Mouse (Mus musculus): ENCODE results near the gene Snx33.

Gene Snx33

DNA sequence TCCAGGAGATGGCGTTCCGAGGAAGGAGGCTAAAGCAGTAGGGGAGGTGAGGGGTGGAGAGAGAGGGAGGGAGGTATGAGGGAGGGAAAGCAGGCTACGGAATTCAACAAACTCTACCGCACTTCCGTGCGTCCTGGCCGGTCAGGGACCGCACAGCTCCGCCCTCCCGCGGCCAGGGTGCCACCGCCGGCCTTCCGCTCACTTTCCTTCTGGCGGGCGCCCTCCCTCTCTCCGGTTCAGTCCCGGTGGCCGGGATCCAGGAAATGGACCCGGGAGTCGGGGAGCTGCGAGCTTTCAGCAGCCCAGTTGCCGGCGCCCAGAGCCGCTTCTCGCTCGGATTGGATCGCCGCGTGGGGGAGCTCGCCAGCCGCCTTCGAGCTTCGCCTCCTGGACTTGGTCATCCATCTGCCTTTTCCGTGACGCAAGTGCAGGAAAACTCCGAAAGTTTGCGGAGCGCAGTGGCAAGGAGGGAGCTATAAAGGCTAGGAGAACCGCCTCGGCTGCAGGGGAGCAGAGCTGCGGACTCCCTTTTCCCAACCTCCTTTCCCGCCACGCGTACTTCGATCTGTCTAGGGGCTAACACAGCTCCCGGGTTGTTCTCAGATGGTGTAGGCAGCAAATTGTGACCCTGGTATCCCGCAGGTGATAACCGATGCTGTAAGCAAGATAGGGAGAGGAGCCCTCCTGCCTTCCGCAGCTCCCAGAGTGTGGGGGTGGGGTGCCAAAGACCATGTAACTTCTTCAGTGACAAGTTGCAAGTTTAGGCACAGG is at the start of gene Snx33:
Gene Snx33 (minus strand): TSS at position 331 of the 771 bp plus-strand sequence.
- Histone ChIP-seq H3K36me3 (ENCODE audit: insufficient read depth, low read length) (no peaks in the 10 kb centered on the region), H3K27me3 (ENCODE audit: insufficient read depth, low read length) (peaks cover 83% of the 10 kb centered on the region), H3K4me3 (replicated peaks; ENCODE audit: low read length) (peak within 1 kb of the TSS; percentile 84), H3K9me3 (ENCODE audit: low read length) (no peaks in the 10 kb centered on the region), H3K4me1 (replicated peaks; ENCODE audit: low read depth, low read length) (peaks cover 49% of the 10 kb centered on the region)
- TF ChIP-seq NANOG (IDR thresholded peaks at IDR 0.05; ENCODE audit: borderline replicate concordance, low read length) (no peak), POU5F1 (IDR thresholded peaks at IDR 0.05; ENCODE audit: borderline replicate concordance, low read length) (no peak), CTCF (conservative IDR thresholded peaks at IDR 0.05; ENCODE audit: low read length) (no peak)

DNA sequence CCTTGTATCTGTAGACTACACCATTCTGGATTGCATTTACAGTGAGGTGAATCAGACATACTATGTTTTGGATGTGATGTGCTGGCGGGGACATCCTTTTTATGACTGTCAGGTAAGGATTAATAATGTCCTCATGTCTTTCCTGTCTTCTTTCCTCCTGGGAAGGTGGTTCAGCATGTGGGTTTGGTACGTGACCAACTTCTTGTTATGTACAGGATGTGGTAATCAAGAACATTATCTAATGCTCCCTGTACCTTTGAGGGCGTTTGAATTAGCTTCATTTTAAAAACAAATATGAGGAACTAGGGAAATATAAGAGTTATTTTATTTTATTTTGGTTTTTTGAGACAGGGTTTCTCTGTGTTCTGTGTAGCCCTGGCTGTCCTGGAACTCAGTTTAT is 47.0 kb upstream of the Snx33 start:
- H3K4me1 ChIP-seq (replicated peaks; ENCODE audit: low read depth, low read length) = peaks cover 6% of the 10 kb centered on the region
- H3K27me3 ChIP-seq (ENCODE audit: insufficient read depth, low read length) = no peaks in the 10 kb centered on the region
- peaks cover 2% of the 10 kb centered on the region; the same call in 1 of the 2 replicates for H3K9me3 ChIP-seq (ENCODE audit: low read length)
- no peak overlapping the region for H3K4me3 ChIP-seq (replicated peaks; ENCODE audit: low read length)
- peaks cover 63% of the 10 kb centered on the region for H3K36me3 ChIP-seq (ENCODE audit: insufficient read depth, low read length)
- TF ChIP-seq NANOG (IDR thresholded peaks at IDR 0.05; ENCODE audit: borderline replicate concordance, low read length) (no peak), POU5F1 (IDR thresholded peaks at IDR 0.05; ENCODE audit: borderline replicate concordance, low read length) (no peak), CTCF (conservative IDR thresholded peaks at IDR 0.05; ENCODE audit: low read length) (no peak)

DNA sequence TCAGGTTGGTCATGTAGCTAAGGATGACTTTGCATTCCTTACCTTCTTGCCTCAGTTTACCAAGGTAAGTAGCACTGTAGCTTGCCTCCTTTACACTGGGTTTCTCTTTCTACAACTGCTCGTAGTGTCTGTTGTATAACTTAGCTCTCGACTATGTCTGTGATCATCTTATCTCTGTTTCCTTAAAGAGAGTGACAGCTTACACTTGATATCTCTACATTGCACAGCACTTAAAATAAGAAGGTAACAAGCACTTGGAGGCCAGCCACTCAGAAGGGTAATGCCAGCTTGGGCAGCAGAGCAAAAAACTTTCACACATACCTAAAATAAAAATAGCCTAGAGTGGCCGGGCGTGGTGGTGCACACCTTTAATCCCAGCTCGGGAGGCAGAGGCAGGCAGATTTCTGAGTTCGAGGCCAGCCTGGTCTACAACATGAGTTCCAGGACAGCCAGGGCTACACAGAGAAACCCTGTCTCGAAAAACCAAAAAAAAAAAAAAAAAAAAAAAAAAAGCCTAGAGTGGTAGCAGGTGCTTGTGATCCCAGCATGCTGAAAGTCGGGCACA is 45.9 kb upstream of the Snx33 start:
- Histone ChIP-seq H3K36me3 (ENCODE audit: insufficient read depth, low read length) (peaks cover 65% of the 10 kb centered on the region), H3K4me1 (replicated peaks; ENCODE audit: low read depth, low read length) (peaks cover 6% of the 10 kb centered on the region), H3K27me3 (ENCODE audit: insufficient read depth, low read length) (no peaks in the 10 kb centered on the region), H3K9me3 (ENCODE audit: low read length) (no peaks in the 10 kb centered on the region), H3K4me3 (replicated peaks; ENCODE audit: low read length) (no peak overlapping the region)
- TF ChIP-seq CTCF (conservative IDR thresholded peaks at IDR 0.05; ENCODE audit: low read length) (no peak), NANOG (IDR thresholded peaks at IDR 0.05; ENCODE audit: borderline replicate concordance, low read length) (no peak), POU5F1 (IDR thresholded peaks at IDR 0.05; ENCODE audit: borderline replicate concordance, low read length) (no peak)

DNA sequence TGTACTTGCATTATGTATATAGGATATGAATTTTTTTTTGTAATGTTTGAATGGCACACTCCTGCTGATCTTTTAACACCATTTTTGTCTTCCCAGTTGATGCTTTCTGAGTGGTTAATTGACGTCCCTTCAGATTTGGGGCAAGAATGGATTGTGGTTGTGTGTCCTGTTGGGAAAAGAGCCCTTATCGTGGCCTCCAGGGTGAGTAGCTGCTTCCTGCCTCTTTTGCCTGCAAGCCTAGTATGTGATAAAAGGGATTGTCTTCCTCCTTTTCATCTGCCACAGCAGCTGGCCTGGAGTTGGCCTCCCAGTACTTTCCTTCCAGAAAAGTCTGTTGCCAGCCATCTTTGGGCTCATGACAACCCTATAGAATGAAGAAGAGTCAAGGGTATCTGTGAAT is 42.0 kb upstream of the Snx33 start:
- Histone ChIP-seq H3K4me1 (replicated peaks; ENCODE audit: low read depth, low read length) (peaks cover 6% of the 10 kb centered on the region), H3K36me3 (ENCODE audit: insufficient read depth, low read length) (peaks cover 77% of the 10 kb centered on the region), H3K9me3 (ENCODE audit: low read length) (no peaks in the 10 kb centered on the region), H3K4me3 (replicated peaks; ENCODE audit: low read length) (no peak overlapping the region), H3K27me3 (ENCODE audit: insufficient read depth, low read length) (no peaks in the 10 kb centered on the region)
- TF ChIP-seq POU5F1 (IDR thresholded peaks at IDR 0.05; ENCODE audit: borderline replicate concordance, low read length) (no peak), CTCF (conservative IDR thresholded peaks at IDR 0.05; ENCODE audit: low read length) (no peak), NANOG (IDR thresholded peaks at IDR 0.05; ENCODE audit: borderline replicate concordance, low read length) (no peak)

DNA sequence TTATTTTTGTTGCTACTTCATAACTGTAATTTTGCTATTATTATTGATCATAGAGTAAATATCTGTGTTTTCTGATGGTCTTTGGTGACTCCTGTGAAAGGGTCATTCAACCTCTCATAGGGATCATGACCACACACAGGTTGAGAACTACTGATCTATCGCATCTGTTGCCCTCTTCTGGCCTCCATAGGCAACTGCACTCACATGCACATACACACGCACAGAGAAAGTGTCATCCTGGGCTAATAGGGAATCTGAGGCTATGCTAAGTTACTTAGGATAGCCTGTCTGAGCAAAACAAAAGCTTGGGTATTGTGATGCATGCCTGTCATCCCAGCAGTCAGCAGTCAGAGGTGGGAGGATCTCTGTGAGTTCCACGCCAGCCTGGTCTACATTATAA is 33.4 kb upstream of the Snx33 start:
- TF ChIP-seq POU5F1 (IDR thresholded peaks at IDR 0.05; ENCODE audit: borderline replicate concordance, low read length) (no peak), CTCF (conservative IDR thresholded peaks at IDR 0.05; ENCODE audit: low read length) (peak; percentile 18)
- Histone ChIP-seq H3K4me3 (replicated peaks; ENCODE audit: low read length) (no peak overlapping the region), H3K9me3 (ENCODE audit: low read length) (peaks cover 8% of the 10 kb centered on the region; the same call in 1 of the 2 replicates), H3K36me3 (ENCODE audit: insufficient read depth, low read length) (peaks cover 60% of the 10 kb centered on the region), H3K27me3 (ENCODE audit: insufficient read depth, low read length) (no peaks in the 10 kb centered on the region), H3K4me1 (replicated peaks; ENCODE audit: low read depth, low read length) (peaks cover 5% of the 10 kb centered on the region; the same call in 1 of the 2 replicates)

DNA sequence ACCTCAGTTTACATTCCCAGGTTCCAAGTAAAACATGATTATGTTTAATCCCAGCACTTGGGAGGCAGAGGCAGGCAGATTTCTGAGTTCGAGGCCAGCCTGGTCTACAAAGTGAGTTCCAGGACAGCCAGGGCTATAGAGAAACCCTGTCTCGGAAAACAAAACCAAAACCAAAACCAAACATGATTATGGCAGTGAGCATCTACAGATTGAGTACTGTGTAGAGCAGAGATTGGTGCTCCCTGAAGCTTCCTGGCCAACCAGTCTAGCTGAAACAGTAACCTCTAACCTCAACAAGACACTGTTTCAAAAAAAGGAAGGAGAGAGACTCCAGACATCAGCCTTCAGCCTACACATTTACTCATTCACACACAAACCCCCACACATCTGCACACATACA is 30.5 kb upstream of the Snx33 start:
- Histone ChIP-seq H3K4me1 (replicated peaks; ENCODE audit: low read depth, low read length) (peaks cover 5% of the 10 kb centered on the region; the same call in 1 of the 2 replicates), H3K9me3 (ENCODE audit: low read length) (peaks cover 8% of the 10 kb centered on the region; the same call in 1 of the 2 replicates), H3K4me3 (replicated peaks; ENCODE audit: low read length) (no peak overlapping the region), H3K27me3 (ENCODE audit: insufficient read depth, low read length) (no peaks in the 10 kb centered on the region), H3K36me3 (ENCODE audit: insufficient read depth, low read length) (peaks cover 42% of the 10 kb centered on the region)
- TF ChIP-seq CTCF (conservative IDR thresholded peaks at IDR 0.05; ENCODE audit: low read length) = no peak
- no peak for TF ChIP-seq POU5F1 (IDR thresholded peaks at IDR 0.05; ENCODE audit: borderline replicate concordance, low read length)
- TF ChIP-seq NANOG (IDR thresholded peaks at IDR 0.05; ENCODE audit: borderline replicate concordance, low read length) = no peak

DNA sequence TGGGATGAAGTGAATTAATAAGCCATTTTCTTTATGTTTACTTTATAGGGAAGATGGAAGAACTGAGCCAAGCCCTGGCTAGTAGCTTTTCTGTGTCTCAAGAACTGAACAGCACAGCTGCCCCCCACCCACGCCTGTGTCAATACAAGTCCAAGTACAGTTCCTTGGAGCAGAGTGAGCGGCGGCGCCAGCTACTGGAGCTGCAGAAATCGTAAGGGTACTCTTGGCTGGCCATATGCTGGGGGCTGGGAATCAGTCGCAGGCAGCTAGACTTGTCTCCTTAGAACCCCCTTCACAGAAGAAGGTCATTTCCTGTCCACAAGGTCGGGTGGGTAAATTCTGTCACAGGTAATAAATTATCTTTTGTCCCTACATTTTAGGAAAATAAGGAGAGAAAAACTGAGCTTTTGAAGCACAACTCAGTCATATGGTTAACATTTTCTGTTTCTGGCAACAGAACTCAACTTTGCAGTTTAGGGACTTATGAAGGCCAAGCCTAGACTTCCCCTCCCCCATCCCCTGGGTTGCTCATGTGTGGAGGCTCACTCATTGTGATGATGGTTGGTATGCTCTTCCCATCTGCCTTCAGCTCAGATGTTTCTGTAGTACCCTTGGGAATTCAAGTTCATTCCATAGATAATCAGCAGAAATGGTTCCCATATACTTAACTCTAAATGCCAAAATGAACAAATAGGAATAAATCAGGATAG is 28.9 kb upstream of the Snx33 start:
- Histone ChIP-seq H3K4me3 (replicated peaks; ENCODE audit: low read length) (no peak overlapping the region), H3K36me3 (ENCODE audit: insufficient read depth, low read length) (peaks cover 27% of the 10 kb centered on the region), H3K9me3 (ENCODE audit: low read length) (peaks cover 8% of the 10 kb centered on the region; the same call in 1 of the 2 replicates), H3K4me1 (replicated peaks; ENCODE audit: low read depth, low read length) (peaks cover 8% of the 10 kb centered on the region), H3K27me3 (ENCODE audit: insufficient read depth, low read length) (no peaks in the 10 kb centered on the region)
- no peak for TF ChIP-seq CTCF (conservative IDR thresholded peaks at IDR 0.05; ENCODE audit: low read length)

DNA sequence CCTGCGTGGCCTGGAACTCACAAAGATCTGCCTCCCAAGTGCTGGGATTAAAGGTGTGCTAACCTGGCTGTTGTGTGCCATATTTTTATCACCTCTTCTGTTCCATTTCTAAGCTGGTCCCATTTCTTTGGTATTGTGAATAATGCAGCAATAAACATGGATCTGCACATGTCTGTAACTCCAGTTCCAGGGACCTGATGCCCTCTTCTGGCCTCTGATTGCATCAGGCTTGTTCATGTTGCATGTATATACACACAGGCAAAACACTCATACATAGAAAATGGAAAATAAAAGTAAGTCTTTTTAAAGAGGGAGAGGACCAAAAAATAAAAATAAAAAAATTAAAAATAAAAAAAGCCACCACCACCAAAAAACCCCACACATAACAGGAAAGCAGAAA is 25.4 kb upstream of the Snx33 start:
- H3K36me3 ChIP-seq (ENCODE audit: insufficient read depth, low read length) = peaks cover 16% of the 10 kb centered on the region; the same call in 1 of the 2 replicates
- peaks cover 22% of the 10 kb centered on the region for H3K4me1 ChIP-seq (replicated peaks; ENCODE audit: low read depth, low read length)
- TF ChIP-seq CTCF (conservative IDR thresholded peaks at IDR 0.05; ENCODE audit: low read length) (no peak), NANOG (IDR thresholded peaks at IDR 0.05; ENCODE audit: borderline replicate concordance, low read length) (no peak), POU5F1 (IDR thresholded peaks at IDR 0.05; ENCODE audit: borderline replicate concordance, low read length) (no peak)
- no peak overlapping the region for H3K4me3 ChIP-seq (replicated peaks; ENCODE audit: low read length)
- no peaks in the 10 kb centered on the region for H3K9me3 ChIP-seq (ENCODE audit: low read length)
- no peaks in the 10 kb centered on the region for H3K27me3 ChIP-seq (ENCODE audit: insufficient read depth, low read length)
